Mouse (Mus musculus): ENCODE measurements around the gene Mthfd1l. TPM values are rescaled to one million over a fixed set of nuclear protein-coding genes. Genes with fewer than 3 reads are reported as not detected.

The Mthfd1l gene
- polyA plus RNA-seq, 1 experiment from 2014 or later: 13.7 TPM

DNA sequence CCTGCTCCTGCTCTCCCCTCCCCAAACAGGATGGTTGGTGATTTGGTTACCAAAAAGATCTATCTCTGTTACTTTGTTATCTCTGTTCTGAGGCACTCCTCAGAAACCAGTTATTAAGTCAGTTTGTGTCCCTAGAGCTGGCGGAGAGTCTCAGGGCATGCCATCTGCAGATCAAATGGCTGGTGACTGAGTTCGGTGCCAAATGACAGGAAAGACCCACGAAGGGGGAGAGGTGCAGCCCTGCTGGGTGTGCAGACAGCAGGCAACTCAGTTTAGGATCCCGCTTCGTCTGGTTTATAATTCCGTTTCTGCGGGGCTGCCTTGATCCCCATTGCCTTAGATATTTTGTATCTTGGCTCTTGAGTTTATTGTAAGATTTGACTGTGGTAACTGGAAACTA is 168.8 kb downstream of the Mthfd1l start:
- Histone ChIP-seq H3K4me2 (no peak overlapping the region), H3K4me1 (replicated peaks) (0 out of 2 replicates have a peak, but pooled peaks cover 6% of the 10 kb centered on the region), H3K27ac (no peak overlapping the region), H3K27me3 (no peaks in the 10 kb centered on the region), H3K36me3 (no peaks in the 10 kb centered on the region), H3K9me3 (no peaks in the 10 kb centered on the region), H3K4me3 (replicated peaks) (no peak overlapping the region), H3K9ac (replicated peaks) (no peak overlapping the region)
- WGBS: 66% methylated on average over 7 of the region's 7 CpGs
- no peak for ATAC-seq (ENCODE audit: insufficient number of reproducible peaks, insufficient read depth, low FRiP score, low TSS enrichment, low read depth)

DNA sequence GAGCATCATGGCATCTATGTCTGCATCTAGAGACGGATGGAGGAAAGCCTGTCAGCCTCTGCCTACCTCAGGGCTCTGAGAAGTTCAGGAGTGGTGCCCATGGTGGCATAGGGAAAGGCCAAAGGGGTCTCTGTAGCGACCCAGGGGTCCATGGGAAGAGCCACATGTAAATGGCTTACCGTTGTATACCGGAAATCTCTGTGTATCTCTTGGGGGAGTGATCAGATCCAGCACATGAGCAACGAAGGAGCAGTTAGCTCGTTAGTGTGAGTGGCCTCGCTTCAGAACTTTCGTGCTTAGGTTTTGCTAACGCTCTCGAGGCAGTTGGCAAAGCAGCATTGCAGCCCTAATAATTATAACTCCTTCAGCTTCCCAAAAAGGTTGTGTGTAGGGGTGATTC is 169.9 kb downstream of the Mthfd1l start:
- H3K9me3 ChIP-seq: no peaks in the 10 kb centered on the region
- H3K4me1 ChIP-seq (replicated peaks): 0 out of 2 replicates have a peak, but pooled peaks cover 6% of the 10 kb centered on the region
- no peak overlapping the region for H3K27ac ChIP-seq
- no peak overlapping the region for H3K9ac ChIP-seq (replicated peaks)
- H3K27me3 ChIP-seq: no peaks in the 10 kb centered on the region
- H3K36me3 ChIP-seq: no peaks in the 10 kb centered on the region
- no peak for ATAC-seq (ENCODE audit: insufficient number of reproducible peaks, insufficient read depth, low FRiP score, low TSS enrichment, low read depth)
- no peak overlapping the region for H3K4me2 ChIP-seq
- H3K4me3 ChIP-seq (replicated peaks): no peak overlapping the region
- 73% methylated on average over 10 of the region's 10 CpGs for WGBS

DNA sequence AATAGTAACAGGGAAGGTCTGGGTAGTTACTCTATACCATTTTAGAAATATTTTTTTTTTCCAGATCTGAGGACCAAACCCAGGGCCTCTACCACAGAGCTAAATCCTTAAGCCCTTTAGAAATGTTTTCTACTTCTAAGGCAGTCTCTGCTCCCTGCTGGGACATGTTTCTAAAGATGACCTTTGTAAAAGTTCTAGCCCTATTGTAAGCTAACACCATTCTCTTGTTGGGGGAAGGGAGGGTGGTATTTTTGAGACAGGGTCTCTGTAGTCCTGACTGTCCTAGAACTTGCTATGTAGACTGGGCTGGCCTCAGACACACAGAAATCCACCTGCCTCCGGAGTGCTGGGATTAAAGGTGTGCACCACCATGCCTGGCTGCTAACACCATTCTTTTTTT is 170.5 kb downstream of the Mthfd1l start:
- H3K4me3 ChIP-seq (replicated peaks): no peak overlapping the region
- no peaks in the 10 kb centered on the region for H3K36me3 ChIP-seq
- no peak overlapping the region for H3K4me2 ChIP-seq
- 0 out of 2 replicates have a peak, but pooled peaks cover 6% of the 10 kb centered on the region for H3K4me1 ChIP-seq (replicated peaks)
- no peak overlapping the region for H3K27ac ChIP-seq
- WGBS: 91% methylated on average over 1 of the region's 1 CpGs
- no peaks in the 10 kb centered on the region for H3K9me3 ChIP-seq
- H3K27me3 ChIP-seq: no peaks in the 10 kb centered on the region
- ATAC-seq (ENCODE audit: insufficient number of reproducible peaks, insufficient read depth, low FRiP score, low TSS enrichment, low read depth): no peak
- no peak overlapping the region for H3K9ac ChIP-seq (replicated peaks)

DNA sequence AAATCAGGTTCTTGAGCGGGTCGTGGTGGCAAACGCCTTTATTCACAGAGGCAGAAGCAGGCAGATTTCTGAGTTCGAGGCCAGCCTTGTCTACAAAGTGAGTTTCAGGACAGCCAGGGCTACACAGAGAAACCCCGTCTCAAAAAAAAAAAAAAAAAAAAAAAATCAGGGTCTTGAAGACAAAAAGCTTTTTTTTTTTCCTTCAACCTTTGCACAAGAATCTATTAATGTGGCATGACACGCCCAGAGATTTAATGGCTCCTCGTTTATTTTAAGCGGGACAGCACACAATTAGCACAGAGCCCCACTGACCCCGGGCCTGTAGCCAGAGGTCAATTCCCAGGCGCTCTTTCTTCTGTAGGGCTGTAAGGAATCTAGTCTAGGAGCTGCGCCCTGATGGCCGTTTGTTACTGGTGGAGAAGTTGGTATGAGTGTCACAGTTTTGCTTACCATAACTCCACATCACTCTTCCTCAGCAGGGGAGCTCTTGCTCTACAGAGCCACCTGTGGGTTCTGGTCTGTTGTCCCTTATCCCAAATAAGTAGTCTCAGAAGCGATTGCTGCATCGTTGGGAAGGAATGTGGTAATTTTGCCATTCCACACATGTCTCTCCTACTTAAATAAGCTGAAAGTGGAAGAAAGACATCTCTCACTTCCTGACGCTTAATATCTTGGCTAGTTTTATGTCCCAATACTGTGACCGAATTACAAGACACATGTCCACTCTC is 172.3 kb downstream of the Mthfd1l start:
- no peak overlapping the region for H3K27ac ChIP-seq
- 0 out of 2 replicates have a peak, but pooled peaks cover 6% of the 10 kb centered on the region for H3K4me1 ChIP-seq (replicated peaks)
- no peaks in the 10 kb centered on the region for H3K36me3 ChIP-seq
- H3K9me3 ChIP-seq: no peaks in the 10 kb centered on the region
- H3K9ac ChIP-seq (replicated peaks): no peak overlapping the region
- no peak overlapping the region for H3K4me2 ChIP-seq
- H3K4me3 ChIP-seq (replicated peaks): no peak overlapping the region
- H3K27me3 ChIP-seq: no peaks in the 10 kb centered on the region
- WGBS: 59% methylated on average over 16 of the region's 16 CpGs
- no peak for ATAC-seq (ENCODE audit: insufficient number of reproducible peaks, insufficient read depth, low FRiP score, low TSS enrichment, low read depth)

DNA sequence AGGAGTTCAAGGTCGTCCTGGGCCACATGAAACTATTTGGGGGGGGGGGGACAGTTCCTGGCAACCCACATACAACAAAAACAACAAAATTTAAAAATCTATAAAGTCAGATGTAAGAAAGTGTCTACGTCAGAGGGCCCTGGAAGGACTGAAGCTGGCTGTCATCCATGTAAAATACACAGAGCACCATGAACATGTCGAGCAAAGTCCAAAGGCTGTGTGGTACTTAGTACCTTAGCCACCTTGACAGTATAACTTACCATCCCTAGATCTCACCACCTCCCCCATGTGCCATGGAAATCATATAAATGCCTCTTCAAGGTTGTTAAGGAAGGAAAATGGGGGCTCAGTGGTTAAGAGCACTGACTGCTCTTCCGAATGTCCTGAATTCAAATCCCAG is 174.0 kb downstream of the Mthfd1l start:
- no peak for ATAC-seq (ENCODE audit: insufficient number of reproducible peaks, insufficient read depth, low FRiP score, low TSS enrichment, low read depth)
- H3K27ac ChIP-seq: no peak overlapping the region
- H3K4me3 ChIP-seq (replicated peaks): no peak overlapping the region
- H3K9ac ChIP-seq (replicated peaks): no peak overlapping the region
- H3K27me3 ChIP-seq: no peaks in the 10 kb centered on the region
- H3K4me2 ChIP-seq: no peak overlapping the region
- H3K9me3 ChIP-seq: no peaks in the 10 kb centered on the region
- 0 out of 2 replicates have a peak, but pooled peaks cover 6% of the 10 kb centered on the region for H3K4me1 ChIP-seq (replicated peaks)
- no peaks in the 10 kb centered on the region for H3K36me3 ChIP-seq
- WGBS: 89% methylated on average over 4 of the region's 4 CpGs

DNA sequence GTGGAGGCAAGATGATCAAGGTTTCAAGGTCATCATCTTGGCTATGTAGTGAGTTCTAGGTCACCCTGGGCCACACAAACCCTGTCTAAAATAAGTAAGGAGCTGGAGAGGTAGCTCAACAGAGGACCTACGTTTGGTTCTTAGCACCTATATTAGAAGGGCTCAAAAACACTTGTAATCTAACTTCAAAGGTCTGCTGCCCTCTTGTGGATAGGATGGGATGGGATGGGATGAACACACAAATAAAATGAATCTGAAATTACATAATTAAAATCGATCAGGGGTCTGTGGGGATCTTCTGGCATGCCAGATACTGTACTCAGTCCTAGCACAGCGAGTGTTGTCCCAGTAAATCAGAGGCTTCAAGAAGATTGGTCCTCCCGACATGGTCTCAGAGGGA is 178.2 kb downstream of the Mthfd1l start:
- Histone ChIP-seq H3K9me3 (no peaks in the 10 kb centered on the region), H3K27me3 (no peaks in the 10 kb centered on the region), H3K27ac (no peak overlapping the region), H3K9ac (replicated peaks) (no peak overlapping the region), H3K4me3 (replicated peaks) (no peak overlapping the region), H3K36me3 (no peaks in the 10 kb centered on the region), H3K4me1 (replicated peaks) (no peaks in the 10 kb centered on the region), H3K4me2 (no peak overlapping the region)
- ATAC-seq (ENCODE audit: insufficient number of reproducible peaks, insufficient read depth, low FRiP score, low TSS enrichment, low read depth): no peak
- WGBS: 86% methylated on average over 4 of the region's 4 CpGs

DNA sequence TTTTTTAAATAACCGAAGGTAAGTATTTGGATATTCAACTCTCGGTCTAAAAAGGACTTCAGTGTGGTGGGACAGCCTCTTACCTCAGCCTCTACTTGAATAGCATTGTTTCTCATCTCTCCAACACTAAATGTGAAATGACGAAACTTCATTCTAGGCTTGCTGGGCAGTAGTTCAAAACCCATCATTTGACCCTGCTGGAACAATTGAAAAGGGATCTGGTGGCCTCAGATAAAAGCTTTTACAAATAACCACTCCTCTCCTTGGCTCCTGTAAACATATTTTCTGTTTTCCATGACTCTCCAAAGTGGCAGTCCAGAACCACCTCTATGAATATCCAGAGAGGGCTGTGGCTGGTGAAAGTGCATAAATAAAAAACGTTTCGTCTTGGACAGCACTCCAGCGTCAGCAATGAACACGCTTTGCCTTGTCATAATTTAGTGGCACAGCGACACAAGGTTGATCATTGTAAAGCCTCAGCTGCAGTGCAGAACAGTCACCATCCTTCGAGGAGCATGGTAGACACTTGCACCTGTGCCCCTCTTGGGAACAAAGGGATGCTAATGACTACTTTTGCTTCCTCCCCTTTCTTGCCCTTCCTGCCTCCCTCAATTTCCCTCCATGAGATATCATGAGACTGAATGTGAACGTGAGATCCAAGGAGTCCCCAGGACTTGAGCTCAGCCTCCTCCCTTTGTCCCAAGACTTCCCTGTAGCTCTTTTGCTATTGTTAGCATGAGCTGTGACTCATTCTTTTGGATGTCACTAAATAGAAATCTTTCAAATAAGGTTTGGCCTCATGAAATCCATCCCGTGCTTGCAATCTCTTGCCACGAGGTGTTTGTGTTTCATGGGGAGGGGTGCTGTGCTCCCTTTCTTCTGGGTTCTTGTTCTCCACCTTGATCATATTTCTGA is 179.2 kb downstream of the Mthfd1l start:
- H3K27ac ChIP-seq: no peak overlapping the region
- no peak for ATAC-seq (ENCODE audit: insufficient number of reproducible peaks, insufficient read depth, low FRiP score, low TSS enrichment, low read depth)
- H3K4me2 ChIP-seq: no peak overlapping the region
- H3K27me3 ChIP-seq: no peaks in the 10 kb centered on the region
- no peaks in the 10 kb centered on the region for H3K4me1 ChIP-seq (replicated peaks)
- H3K4me3 ChIP-seq (replicated peaks): no peak overlapping the region
- no peak overlapping the region for H3K9ac ChIP-seq (replicated peaks)
- WGBS: 90% methylated on average over 12 of the region's 12 CpGs
- H3K36me3 ChIP-seq: no peaks in the 10 kb centered on the region
- no peaks in the 10 kb centered on the region for H3K9me3 ChIP-seq

DNA sequence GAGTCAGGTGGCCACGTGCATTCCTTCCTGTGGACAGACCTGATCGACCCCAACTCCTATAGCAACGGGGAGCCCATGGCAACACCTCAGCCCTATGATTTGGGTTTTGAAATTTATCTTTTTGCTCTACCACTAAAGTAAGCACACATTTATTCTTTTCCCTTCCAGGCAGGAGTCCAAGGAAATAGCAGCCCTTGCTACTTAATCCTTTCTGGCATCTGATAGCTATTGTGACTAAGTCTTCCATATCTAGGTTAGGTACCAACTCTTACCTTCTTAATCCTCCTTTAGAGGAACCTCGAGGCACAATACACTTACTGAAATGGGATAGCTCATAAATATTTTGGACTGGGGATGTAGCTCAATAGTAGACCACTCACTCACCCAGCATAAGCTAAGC is 180.1 kb downstream of the Mthfd1l start:
- no peaks in the 10 kb centered on the region for H3K27me3 ChIP-seq
- WGBS: 87% methylated on average over 4 of the region's 4 CpGs
- H3K4me3 ChIP-seq (replicated peaks): no peak overlapping the region
- H3K27ac ChIP-seq: no peak overlapping the region
- H3K4me2 ChIP-seq: no peak overlapping the region
- no peaks in the 10 kb centered on the region for H3K4me1 ChIP-seq (replicated peaks)
- H3K9me3 ChIP-seq: no peaks in the 10 kb centered on the region
- no peak for ATAC-seq (ENCODE audit: insufficient number of reproducible peaks, insufficient read depth, low FRiP score, low TSS enrichment, low read depth)
- no peak overlapping the region for H3K9ac ChIP-seq (replicated peaks)
- H3K36me3 ChIP-seq: no peaks in the 10 kb centered on the region

DNA sequence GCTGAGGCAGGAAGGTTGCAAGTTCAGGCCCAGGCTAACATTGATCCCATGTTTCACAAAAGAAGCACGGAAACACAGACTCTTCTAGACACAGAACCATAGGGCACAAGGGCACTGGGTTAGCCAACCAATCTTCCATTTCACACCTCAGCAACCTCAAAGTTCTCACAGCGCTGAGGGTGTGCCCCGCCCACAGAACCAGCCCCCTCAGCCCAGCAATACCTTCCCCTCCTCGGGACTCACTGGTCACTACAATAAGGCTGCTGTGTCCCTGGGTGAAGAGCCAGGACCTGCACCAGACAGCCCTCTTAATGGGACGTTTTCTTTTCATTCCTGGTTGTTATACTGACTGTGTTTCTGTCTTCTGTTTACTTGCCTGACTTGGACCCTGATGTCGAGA is 181.1 kb downstream of the Mthfd1l start:
- no peak overlapping the region for H3K9ac ChIP-seq (replicated peaks)
- H3K27me3 ChIP-seq: no peaks in the 10 kb centered on the region
- H3K4me1 ChIP-seq (replicated peaks): no peaks in the 10 kb centered on the region
- no peaks in the 10 kb centered on the region for H3K36me3 ChIP-seq
- no peak overlapping the region for H3K4me2 ChIP-seq
- no peak overlapping the region for H3K4me3 ChIP-seq (replicated peaks)
- 67% methylated on average over 6 of the region's 6 CpGs for WGBS
- no peak overlapping the region for H3K27ac ChIP-seq
- no peak for ATAC-seq (ENCODE audit: insufficient number of reproducible peaks, insufficient read depth, low FRiP score, low TSS enrichment, low read depth)
- no peaks in the 10 kb centered on the region for H3K9me3 ChIP-seq

DNA sequence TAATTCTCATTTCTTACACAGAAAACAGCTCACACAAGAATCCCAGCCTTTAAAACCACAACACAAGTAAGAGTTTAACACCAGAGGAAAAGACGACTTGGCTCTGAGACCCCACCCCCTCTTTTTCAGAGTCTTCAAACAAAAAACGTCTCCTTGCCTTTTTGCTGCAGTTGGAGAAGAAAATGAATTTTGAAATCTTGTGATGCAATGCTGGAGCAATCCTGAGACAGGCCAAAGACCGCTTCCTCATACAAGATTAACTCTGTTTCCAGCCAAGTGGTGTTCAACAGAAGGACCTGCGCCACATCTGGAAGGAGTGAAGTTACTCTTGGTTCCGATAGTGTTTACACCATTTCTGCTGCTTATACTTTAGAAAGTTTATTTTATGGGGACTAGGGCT is 182.6 kb downstream of the Mthfd1l start:
- no peak overlapping the region for H3K4me2 ChIP-seq

DNA sequence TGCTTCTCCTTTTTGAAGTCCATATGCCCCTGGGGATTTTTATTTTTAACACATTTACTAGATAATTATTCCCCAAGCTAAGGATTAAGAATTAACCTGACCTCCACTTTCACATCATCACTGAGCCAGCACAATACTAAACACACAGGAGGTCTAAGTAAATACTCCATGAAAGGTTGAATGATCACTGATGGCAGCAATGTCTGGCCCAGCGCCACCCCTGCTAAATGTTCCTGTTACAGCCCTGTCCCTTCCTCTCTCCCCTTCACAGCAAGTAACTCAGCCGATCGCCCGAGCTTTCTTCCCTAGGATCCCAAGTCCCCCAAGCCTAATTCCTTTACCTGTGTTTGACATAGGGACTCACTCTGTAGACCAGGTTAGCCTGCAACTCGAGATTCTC is 185.6 kb downstream of the Mthfd1l start:
- 85% methylated on average over 5 of the region's 5 CpGs for WGBS
- no peak for ATAC-seq (ENCODE audit: insufficient number of reproducible peaks, insufficient read depth, low FRiP score, low TSS enrichment, low read depth)

More for the DNA sequence above, 182.6 kb downstream of the Mthfd1l start:
- H3K4me3 ChIP-seq (replicated peaks): no peak overlapping the region
- H3K27me3 ChIP-seq: no peaks in the 10 kb centered on the region
- no peaks in the 10 kb centered on the region for H3K4me1 ChIP-seq (replicated peaks)
- H3K27ac ChIP-seq: no peak overlapping the region
- ATAC-seq (ENCODE audit: insufficient number of reproducible peaks, insufficient read depth, low FRiP score, low TSS enrichment, low read depth): no peak
- H3K9ac ChIP-seq (replicated peaks): no peak overlapping the region
- no peaks in the 10 kb centered on the region for H3K9me3 ChIP-seq
- no peaks in the 10 kb centered on the region for H3K36me3 ChIP-seq
- WGBS: 75% methylated on average over 5 of the region's 5 CpGs

More for the DNA sequence above, 185.6 kb downstream of the Mthfd1l start:
- no peaks in the 10 kb centered on the region for H3K36me3 ChIP-seq
- no peak overlapping the region for H3K4me2 ChIP-seq
- no peaks in the 10 kb centered on the region for H3K27me3 ChIP-seq
- no peak overlapping the region for H3K27ac ChIP-seq
- no peak overlapping the region for H3K4me3 ChIP-seq (replicated peaks)
- H3K9me3 ChIP-seq: no peaks in the 10 kb centered on the region
- H3K4me1 ChIP-seq (replicated peaks): peaks cover 7% of the 10 kb centered on the region; the same call in 1 of the 2 replicates
- H3K9ac ChIP-seq (replicated peaks): no peak overlapping the region

Measured in limb, embryonic 12.5 days (tissue).